Mouse (Mus musculus) embryonic facial prominence, embryonic 11.5 days (tissue): ENCODE measurements around the gene Pigu. TPM values are rescaled to one million over a fixed set of nuclear protein-coding genes. Genes with fewer than 3 reads are reported as not detected.

Experiments
- ATAC-seq: fragments of 200-750 bp; cut with Nextera tagmentation; replicated peaks from 2 replicates; pipeline ENCODE4 v1.8.0; 2017; ENCODE audit warnings: low read depth; ENCODE audit not compliant: insufficient number of reproducible peaks, low FRiP score, low TSS enrichment
- DNase-seq: peaks from one replicate; pipeline ENCODE4 v3.0.0-alpha.2; 2015; ENCODE audit warnings: low spot score
- H3K27ac ChIP-seq: fragments of 300-500 bp; sonication (generic); replicated peaks from 2 replicates; pipeline ENCODE4 v1.5.1; 2014; ENCODE audit warnings: mild to moderate bottlenecking, low read depth, low read length, control low read depth
- H3K27me3 ChIP-seq: fragments of 300-500 bp; sonication (generic); 2 replicates; pipeline ENCODE4 v1.6.1; 2014; ENCODE audit warnings: mild to moderate bottlenecking, low read length, moderate library complexity, mixed read lengths; ENCODE audit not compliant: control insufficient read depth, insufficient read depth
- H3K36me3 ChIP-seq: fragments of 300-500 bp; sonication (generic); replicated peaks from 2 replicates; pipeline ENCODE4 v1.6.1; 2014; ENCODE audit warnings: low read depth, mild to moderate bottlenecking, low read length, moderate library complexity, mixed read lengths; ENCODE audit not compliant: control insufficient read depth, insufficient read depth
- H3K4me1 ChIP-seq: fragments of 300-500 bp; sonication (generic); 2 replicates; pipeline ENCODE4 v1.6.1; 2014; ENCODE audit warnings: low read length, mixed read lengths; ENCODE audit not compliant: control insufficient read depth, insufficient read depth
- H3K4me2 ChIP-seq: fragments of 300-500 bp; sonication (generic); 2 replicates; pipeline ENCODE4 v1.6.1; 2014; ENCODE audit warnings: low read depth, mild to moderate bottlenecking, control low read depth, low read length, moderate library complexity
- H3K4me3 ChIP-seq: fragments of 300-500 bp; sonication (generic); 2 replicates; pipeline ENCODE4 v1.5.1; 2014; ENCODE audit warnings: low read depth, low read length, control low read depth
- H3K9ac ChIP-seq: fragments of 300-500 bp; sonication (generic); replicated peaks from 2 replicates; pipeline ENCODE4 v1.6.1; 2014; ENCODE audit warnings: mild to moderate bottlenecking, control low read depth, low read length
- H3K9me3 ChIP-seq: fragments of 300-500 bp; sonication (generic); replicated peaks from 2 replicates; pipeline ENCODE4 v1.6.1; 2016; ENCODE audit warnings: mild to moderate bottlenecking, low read length, inconsistent platforms, mixed read lengths; ENCODE audit not compliant: control insufficient read depth
- WGBS: fragments of 180-500 bp; shearing (Covaris S2); extraction: QIAGEN DNeasy Blood & Tissue Kit; methylation state at CpG from one replicate; pipeline ENCODE4 v1.1.7; 2014; 5-methylcytosine and 5-hydroxymethylcytosine counted together
- polyA plus RNA-seq: library from polyadenylated mRNA; unstranded; fragments of >200 nt; fragmentation: Nextera tagmentation; extraction: Ambion mirVana; gene quantifications from 2 replicates; pipeline ENCODE4 v1.2.1, GENCODE M21; 2014

The Pigu gene
- polyA plus RNA-seq, 1 experiment from 2014 or later: 58.4 TPM

- DNase-seq (no peak), ATAC-seq (no peak)
- Histone ChIP-seq H3K4me3 (no peak overlapping the region), H3K4me1 (no peaks in the 10 kb centered on the region), H3K27me3 (no peaks in the 10 kb centered on the region), H3K9ac (no peak overlapping the region), H3K4me2 (no peak overlapping the region), H3K9me3 (no peaks in the 10 kb centered on the region), H3K36me3 (no peaks in the 10 kb centered on the region), H3K27ac (no peak overlapping the region)
- 90% methylated on average over 4 of the region's 4 CpGs for WGBS
Measured at GRCm38 (mm10) chr2:155283793-155284192, 73.4 kb downstream of the Pigu start.

GRCm38 (mm10) chr2:155280116-155280515, 77.1 kb downstream of the Pigu start:
- H3K4me3 ChIP-seq: no peak overlapping the region
- no peak overlapping the region for H3K9ac ChIP-seq
- H3K27me3 ChIP-seq: no peaks in the 10 kb centered on the region
- no peak overlapping the region for H3K27ac ChIP-seq
- no peak for DNase-seq
- H3K36me3 ChIP-seq: no peaks in the 10 kb centered on the region
- ATAC-seq: no peak
- 55% methylated on average over 2 of the region's 2 CpGs for WGBS
- H3K4me2 ChIP-seq: no peak overlapping the region
- no peaks in the 10 kb centered on the region for H3K9me3 ChIP-seq
- no peaks in the 10 kb centered on the region; the same call in 1 of the 2 replicates for H3K4me1 ChIP-seq

GRCm38 (mm10) chr2:155279163-155279562, 78.1 kb downstream of the Pigu start:
- DNase-seq: no peak
- Histone ChIP-seq H3K36me3 (no peaks in the 10 kb centered on the region), H3K4me1 (no peaks in the 10 kb centered on the region; the same call in 1 of the 2 replicates), H3K4me3 (no peak overlapping the region), H3K27me3 (no peaks in the 10 kb centered on the region), H3K9ac (no peak overlapping the region), H3K27ac (no peak overlapping the region), H3K9me3 (no peaks in the 10 kb centered on the region), H3K4me2 (no peak overlapping the region)
- ATAC-seq: no peak
- WGBS: 87% methylated on average over 4 of the region's 4 CpGs

GRCm38 (mm10) chr2:155278361-155278760, 78.9 kb downstream of the Pigu start:
- Histone ChIP-seq H3K9ac (no peak overlapping the region), H3K36me3 (no peaks in the 10 kb centered on the region), H3K4me2 (no peak overlapping the region), H3K4me1 (no peaks in the 10 kb centered on the region; the same call in 1 of the 2 replicates), H3K4me3 (no peak overlapping the region), H3K27ac (no peak overlapping the region), H3K9me3 (no peaks in the 10 kb centered on the region), H3K27me3 (no peaks in the 10 kb centered on the region)
- WGBS: 90% methylated on average over 7 of the region's 7 CpGs
- ATAC-seq (no peak), DNase-seq (no peak)

GRCm38 (mm10) chr2:155277721-155278120, 79.5 kb downstream of the Pigu start:
- Histone ChIP-seq H3K4me2 (no peak overlapping the region), H3K36me3 (no peaks in the 10 kb centered on the region), H3K27ac (no peak overlapping the region), H3K9me3 (no peaks in the 10 kb centered on the region), H3K27me3 (no peaks in the 10 kb centered on the region), H3K4me3 (no peak overlapping the region), H3K9ac (no peak overlapping the region), H3K4me1 (no peaks in the 10 kb centered on the region; the same call in 1 of the 2 replicates)
- DNase-seq (no peak), ATAC-seq (no peak)
- 94% methylated on average over 2 of the region's 2 CpGs for WGBS

GRCm38 (mm10) chr2:155276621-155277175, 80.5 kb downstream of the Pigu start:
- Histone ChIP-seq H3K9ac (peak overlapping the region; percentile 58), H3K9me3 (no peaks in the 10 kb centered on the region), H3K27ac (no peak overlapping the region), H3K36me3 (no peaks in the 10 kb centered on the region), H3K27me3 (no peaks in the 10 kb centered on the region), H3K4me3 (peak overlapping the region; percentile 64), H3K4me1 (no peaks in the 10 kb centered on the region; the same call in 1 of the 2 replicates), H3K4me2 (peak overlapping the region; percentile 77)
- ATAC-seq (peak; percentile 79), DNase-seq (peak; percentile 63)
- under 1% methylated on average over 35 of the region's 49 CpGs for WGBS

GRCm38 (mm10) chr2:155276195-155276594, 81.0 kb downstream of the Pigu start, which contains the start of gene Map1lc3a:
Gene Map1lc3a (plus strand): TSS chr2:155276297.
- Histone ChIP-seq H3K27me3 (no peaks in the 10 kb centered on the region), H3K9me3 (no peaks in the 10 kb centered on the region), H3K27ac (no peak within 1 kb of the TSS), H3K9ac (peak within 1 kb of the TSS; percentile 58), H3K4me3 (peak within 1 kb of the TSS; percentile 64), H3K36me3 (no peaks in the 10 kb centered on the region), H3K4me2 (peak within 1 kb of the TSS; percentile 77), H3K4me1 (no peaks in the 10 kb centered on the region; the same call in 1 of the 2 replicates)
- WGBS: 1% methylated on average over 31 of the region's 47 CpGs
- DNase-seq (peak; percentile 96), ATAC-seq (peak; percentile 84)

- DNase-seq: no peak
- 87% methylated on average over 8 of the region's 8 CpGs for WGBS
Measured at GRCm38 (mm10) chr2:155273603-155274002, 83.6 kb downstream of the Pigu start.

More at GRCm38 (mm10) chr2:155273603-155274002, 83.6 kb downstream of the Pigu start:
- Histone ChIP-seq H3K27ac (no peak overlapping the region), H3K9ac (no peak overlapping the region), H3K4me1 (no peaks in the 10 kb centered on the region; the same call in 1 of the 2 replicates), H3K36me3 (no peaks in the 10 kb centered on the region), H3K9me3 (no peaks in the 10 kb centered on the region), H3K4me3 (no peak overlapping the region), H3K27me3 (no peaks in the 10 kb centered on the region), H3K4me2 (no peak overlapping the region)
- no peak for ATAC-seq
